Mouse (Mus musculus): ENCODE data around the gene Opcml. TPM values are rescaled to one million over a fixed set of nuclear protein-coding genes. Genes with fewer than 3 reads are reported as not detected.

Gene Opcml
- polyA plus RNA-seq, 1 experiment from 2014 or later = not detected

GRCm38 (mm10) chr9:27824424-27824823 lies 33.8 kb downstream of the Opcml start:
- POLR2A ChIA-PET = no interaction called here
- DNase-seq (ENCODE audit: low read depth, low spot score) = no peak
- no peak for ATAC-seq
- no peaks in the 10 kb centered on the region for H3K27me3 ChIP-seq
- CTCF ChIA-PET = no interaction called here
- in situ Hi-C loops (cut with MboI; ENCODE audit: low pct_unique_long_range_greater_than_20kb) = no loop called here
- TF ChIP-seq CTCF (IDR thresholded peaks at IDR 0.05) = no peak

DNA sequence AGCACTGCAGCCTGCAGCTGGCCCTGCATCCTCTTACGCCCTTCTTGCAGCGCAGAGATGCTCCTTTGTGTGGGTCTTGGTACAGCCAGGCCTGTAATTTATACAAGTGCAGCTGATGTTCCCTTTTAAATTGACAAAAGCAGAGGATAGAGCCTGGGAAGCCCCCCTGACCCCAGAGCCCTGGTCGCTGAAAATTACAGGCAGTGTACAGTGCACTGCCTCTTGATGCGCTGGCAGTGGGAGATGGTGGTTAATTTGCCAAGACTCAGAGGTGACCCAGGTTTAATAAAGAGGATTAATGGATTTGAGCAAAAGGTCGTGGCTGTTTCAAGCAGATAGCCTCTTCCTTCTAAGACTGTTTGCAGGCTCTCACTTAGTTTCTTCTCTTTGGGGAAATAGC lies 39.9 kb downstream of the Opcml start:
- TF ChIP-seq CTCF (IDR thresholded peaks at IDR 0.05) = no peak
- in situ Hi-C loops (cut with MboI; ENCODE audit: low pct_unique_long_range_greater_than_20kb) = no loop called here
- no peak for DNase-seq (ENCODE audit: low read depth, low spot score)
- no peaks in the 10 kb centered on the region for H3K27me3 ChIP-seq
- ChIA-PET CTCF (interaction anchor here (1.3 kb wide), 1 partner anchor 11 kb away, joined by 3 read pairs; no protein-coding TSS in a partner anchor), POLR2A (no interaction called here)
- ATAC-seq = no peak

- ChIA-PET POLR2A (no interaction called here), CTCF (no interaction called here)
- TF ChIP-seq CTCF (IDR thresholded peaks at IDR 0.05) = no peak
- in situ Hi-C loops (cut with MboI; ENCODE audit: low pct_unique_long_range_greater_than_20kb) = no loop called here
- DNase-seq (ENCODE audit: low read depth, low spot score) = no peak
- ATAC-seq = no peak
- no peaks in the 10 kb centered on the region for H3K27me3 ChIP-seq
These were observed 52.2 kb downstream of the Opcml start for GRCm38 (mm10) chr9:27842806-27843205.

DNA sequence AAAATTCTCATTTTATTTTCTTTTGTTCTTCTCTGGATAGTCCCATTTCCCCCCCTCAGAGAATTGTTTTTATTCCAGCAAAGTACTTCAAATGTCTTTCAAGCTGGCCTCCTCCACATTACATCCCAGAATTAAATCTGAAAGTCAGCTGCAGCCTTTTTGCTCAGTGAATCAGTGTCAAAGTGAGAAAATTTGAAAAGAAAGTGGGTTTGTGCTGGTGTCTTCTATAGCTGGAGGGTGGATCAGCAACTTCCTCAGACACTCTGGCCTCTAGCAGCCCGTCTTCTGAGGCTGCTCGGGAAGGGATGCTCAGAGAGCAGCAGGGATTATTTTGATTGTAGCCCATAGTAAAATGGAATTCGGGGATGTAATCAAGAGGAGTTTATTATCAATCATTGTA lies 81.0 kb downstream of the Opcml start:
- H3K27me3 ChIP-seq = no peaks in the 10 kb centered on the region
- no peak for TF ChIP-seq CTCF (IDR thresholded peaks at IDR 0.05)
- POLR2A ChIA-PET = no interaction called here

GRCm38 (mm10) chr9:27889636-27890035 lies 99.1 kb downstream of the Opcml start:
- ChIA-PET CTCF (interaction anchor here (0.6 to 1.5 kb wide), 2 partner anchors 16 to 20 kb away, joined by 3 to 4 read pairs; no protein-coding TSS in a partner anchor), POLR2A (no interaction called here)
- DNase-seq (ENCODE audit: low read depth, low spot score) (no peak), ATAC-seq (no peak)
- in situ Hi-C loops (cut with MboI; ENCODE audit: low pct_unique_long_range_greater_than_20kb) = no loop called here
- H3K27me3 ChIP-seq = peaks cover 8% of the 10 kb centered on the region
- no peak for TF ChIP-seq CTCF (IDR thresholded peaks at IDR 0.05)

More for the DNA sequence above, 81.0 kb downstream of the Opcml start:
- DNase-seq (ENCODE audit: low read depth, low spot score) (no peak), ATAC-seq (no peak)
- in situ Hi-C loops (cut with MboI; ENCODE audit: low pct_unique_long_range_greater_than_20kb) = no loop called here
- CTCF ChIA-PET = no interaction called here

- ChIA-PET CTCF (no interaction called here), POLR2A (no interaction called here)
- no peak for TF ChIP-seq CTCF (IDR thresholded peaks at IDR 0.05)
- H3K27me3 ChIP-seq = no peaks in the 10 kb centered on the region
- DNase-seq (ENCODE audit: low read depth, low spot score) (no peak), ATAC-seq (peak; percentile 67)
- in situ Hi-C loops (cut with MboI; ENCODE audit: low pct_unique_long_range_greater_than_20kb) = no loop called here
These were observed 126.7 kb downstream of the Opcml start for GRCm38 (mm10) chr9:27917250-27917649.

GRCm38 (mm10) chr9:27923495-27923894 lies 132.9 kb downstream of the Opcml start:
- TF ChIP-seq CTCF (IDR thresholded peaks at IDR 0.05) = no peak
- POLR2A ChIA-PET = no interaction called here
- in situ Hi-C loops (cut with MboI; ENCODE audit: low pct_unique_long_range_greater_than_20kb) = no loop called here

DNA sequence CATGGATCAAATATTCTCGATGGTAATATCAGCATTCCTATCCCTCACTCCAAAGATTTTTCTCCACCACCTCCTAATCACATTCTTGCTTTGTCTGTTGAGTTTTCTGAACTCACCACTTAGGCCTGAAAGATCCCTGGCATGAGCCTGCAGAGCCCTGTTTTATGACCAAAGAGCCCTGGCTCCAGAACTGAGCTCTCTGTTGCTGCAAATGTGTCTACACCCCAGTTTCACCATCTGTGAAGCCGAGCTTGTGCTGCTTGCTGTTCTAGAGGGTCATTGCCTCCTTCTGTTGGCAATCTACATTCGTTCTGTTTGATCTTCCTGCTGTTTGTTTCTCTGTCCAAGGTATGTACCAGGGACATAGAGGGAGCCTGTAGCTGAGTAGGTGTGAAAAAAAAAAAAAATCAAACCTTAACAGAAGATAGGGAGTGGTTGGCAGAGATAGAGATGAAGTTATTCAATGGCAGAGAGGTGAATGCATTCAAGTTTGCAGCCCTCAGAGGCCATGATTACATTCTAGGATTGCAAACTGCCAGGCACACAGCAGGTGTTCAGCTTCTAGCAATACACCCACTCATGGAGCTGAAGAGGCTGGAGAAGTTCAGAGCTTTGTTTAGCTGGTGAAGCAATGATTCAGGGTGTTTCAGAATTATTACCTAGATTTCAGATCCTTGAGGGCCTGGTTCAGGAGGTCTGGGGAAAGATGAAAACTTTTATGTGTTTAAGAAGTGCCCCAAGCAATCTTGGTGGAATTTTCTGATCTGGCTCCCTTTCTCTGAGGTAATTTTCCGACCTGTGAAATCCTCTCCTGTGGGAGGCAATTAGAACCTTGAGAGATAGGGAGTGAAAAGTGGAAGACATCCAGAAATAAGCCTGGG lies 133.6 kb downstream of the Opcml start:
- ChIA-PET POLR2A (no interaction called here), CTCF (interaction anchor here (0.8 to 1.1 kb wide), 2 partner anchors 14 to 22 kb away, joined by 3 read pairs; no protein-coding TSS in a partner anchor)
- DNase-seq (ENCODE audit: low read depth, low spot score) = no peak
- TF ChIP-seq CTCF (IDR thresholded peaks at IDR 0.05) = no peak
- no peaks in the 10 kb centered on the region for H3K27me3 ChIP-seq
- in situ Hi-C loops (cut with MboI; ENCODE audit: low pct_unique_long_range_greater_than_20kb) = no loop called here
- no peak for ATAC-seq

More at GRCm38 (mm10) chr9:27923495-27923894, 132.9 kb downstream of the Opcml start:
- DNase-seq (ENCODE audit: low read depth, low spot score) (no peak), ATAC-seq (no peak)
- CTCF ChIA-PET = interaction anchor here (0.8 to 1.1 kb wide), 2 partner anchors 15 to 21 kb away, joined by 3 read pairs; no protein-coding TSS in a partner anchor
- H3K27me3 ChIP-seq = no peaks in the 10 kb centered on the region

GRCm38 (mm10) chr9:27925650-27926049 lies 135.1 kb downstream of the Opcml start:
- ATAC-seq = no peak
- POLR2A ChIA-PET = no interaction called here
- no peak for DNase-seq (ENCODE audit: low read depth, low spot score)
- in situ Hi-C loops (cut with MboI; ENCODE audit: low pct_unique_long_range_greater_than_20kb) = no loop called here
- CTCF ChIA-PET = no interaction called here
- TF ChIP-seq CTCF (IDR thresholded peaks at IDR 0.05) = no peak
- no peaks in the 10 kb centered on the region for H3K27me3 ChIP-seq

GRCm38 (mm10) chr9:27937253-27937652 lies 146.7 kb downstream of the Opcml start:
- TF ChIP-seq CTCF (IDR thresholded peaks at IDR 0.05) = no peak
- no peak for DNase-seq (ENCODE audit: low read depth, low spot score)
- H3K27me3 ChIP-seq = no peaks in the 10 kb centered on the region
- ChIA-PET POLR2A (no interaction called here), CTCF (interaction anchor here (0.9 kb wide), 1 partner anchor 19 kb away, joined by 3 read pairs; no protein-coding TSS in a partner anchor)
- ATAC-seq = no peak
- in situ Hi-C loops (cut with MboI; ENCODE audit: low pct_unique_long_range_greater_than_20kb) = no loop called here

DNA sequence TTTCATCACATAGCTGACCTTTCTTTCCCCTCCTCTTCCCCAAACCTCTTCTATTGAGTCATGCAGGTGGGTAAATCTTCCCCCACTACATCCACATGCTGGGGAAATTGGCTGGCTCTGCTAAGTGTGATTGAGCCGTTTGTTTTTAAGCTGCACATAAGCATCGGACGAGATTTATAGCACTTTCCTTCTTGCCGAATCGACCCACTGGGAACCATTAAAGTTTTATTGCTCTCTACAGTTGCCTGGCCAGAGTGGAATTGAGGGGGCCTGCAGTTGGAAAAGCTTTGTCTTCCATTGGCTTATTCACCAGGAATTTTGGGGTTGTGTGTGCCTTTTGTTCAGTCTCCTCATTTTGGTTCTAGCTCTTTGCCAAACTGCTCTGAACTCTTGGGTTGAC lies 147.1 kb downstream of the Opcml start:
- no peak for TF ChIP-seq CTCF (IDR thresholded peaks at IDR 0.05)
- H3K27me3 ChIP-seq = no peaks in the 10 kb centered on the region
- in situ Hi-C loops (cut with MboI; ENCODE audit: low pct_unique_long_range_greater_than_20kb) = no loop called here
- no peak for DNase-seq (ENCODE audit: low read depth, low spot score)
- ChIA-PET POLR2A (no interaction called here), CTCF (interaction anchor here (0.9 to 1.3 kb wide), 2 partner anchors 14 to 18 kb away, joined by 3 read pairs; no protein-coding TSS in a partner anchor)
- ATAC-seq = no peak

All from Patski (cell line).